Mouse (Mus musculus): Measurements from ENCODE around the gene Ipo13. TPM values are rescaled to one million over a fixed set of nuclear protein-coding genes. Genes with fewer than 3 reads are reported as not detected.

Gene Ipo13
- polyA plus RNA-seq (2012; ENCODE audit: insufficient read depth, low replicate concordance): 7.4 and 13.2 TPM in 2 replicates

- TF ChIP-seq FLI1 (IDR thresholded peaks at IDR 0.05; ENCODE audit: low read length) (no peak), GATA1 (IDR thresholded peaks at IDR 0.05; ENCODE audit: borderline replicate concordance, low read length) (no peak)
Measured at GRCm38 (mm10) chr4:117914591-117915442, at the start of gene Ipo13. Gene Ipo13 (minus strand): TSS chr4:117914999.

GRCm38 (mm10) chr4:117957492-117957891 is 42.7 kb upstream of the Ipo13 start:
- peaks cover 77% of the 10 kb centered on the region for H3K36me3 ChIP-seq (replicated peaks; ENCODE audit: low read length)

More at GRCm38 (mm10) chr4:117914591-117915442, at the start of gene Ipo13:
- Histone ChIP-seq H3K9me3 (no peaks in the 10 kb centered on the region), H3K4me1 (peaks cover 79% of the 10 kb centered on the region), H3K36me3 (replicated peaks; ENCODE audit: low read length) (peaks cover 29% of the 10 kb centered on the region), H3K4me3 (replicated peaks) (peak within 1 kb of the TSS; percentile 98), H3K27me3 (replicated peaks) (no peaks in the 10 kb centered on the region)

GRCm38 (mm10) chr4:117947493-117947892 is 32.7 kb upstream of the Ipo13 start:
- peaks cover 12% of the 10 kb centered on the region for H3K9me3 ChIP-seq
- H3K4me1 ChIP-seq: peaks cover 19% of the 10 kb centered on the region
- peaks cover 27% of the 10 kb centered on the region for H3K36me3 ChIP-seq (replicated peaks; ENCODE audit: low read length)
- no peak overlapping the region for H3K4me3 ChIP-seq (replicated peaks)
- H3K27me3 ChIP-seq (replicated peaks): peaks cover 6% of the 10 kb centered on the region
- no peak for TF ChIP-seq GATA1 (IDR thresholded peaks at IDR 0.05; ENCODE audit: borderline replicate concordance, low read length)
- TF ChIP-seq FLI1 (IDR thresholded peaks at IDR 0.05; ENCODE audit: low read length): no peak

More at GRCm38 (mm10) chr4:117957492-117957891, 42.7 kb upstream of the Ipo13 start:
- no peaks in the 10 kb centered on the region for H3K27me3 ChIP-seq (replicated peaks)
- TF ChIP-seq FLI1 (IDR thresholded peaks at IDR 0.05; ENCODE audit: low read length): no peak
- no peak for TF ChIP-seq GATA1 (IDR thresholded peaks at IDR 0.05; ENCODE audit: borderline replicate concordance, low read length)
- H3K4me3 ChIP-seq (replicated peaks): no peak overlapping the region
- H3K4me1 ChIP-seq: peaks cover 18% of the 10 kb centered on the region
- H3K9me3 ChIP-seq: peaks cover 7% of the 10 kb centered on the region; the same call in 1 of the 2 replicates

GRCm38 (mm10) chr4:117946639-117947305 is 32.0 kb upstream of the Ipo13 start:
- Histone ChIP-seq H3K36me3 (replicated peaks; ENCODE audit: low read length) (peaks cover 20% of the 10 kb centered on the region), H3K27me3 (replicated peaks) (peaks cover 6% of the 10 kb centered on the region), H3K4me3 (replicated peaks) (no peak overlapping the region)

GRCm38 (mm10) chr4:117943317-117943716 is 28.5 kb upstream of the Ipo13 start:
- H3K36me3 ChIP-seq (replicated peaks; ENCODE audit: low read length): peaks cover 20% of the 10 kb centered on the region
- no peaks in the 10 kb centered on the region; the same call in 1 of the 2 replicates for H3K4me1 ChIP-seq
- no peak overlapping the region for H3K4me3 ChIP-seq (replicated peaks)
- TF ChIP-seq GATA1 (IDR thresholded peaks at IDR 0.05; ENCODE audit: borderline replicate concordance, low read length): no peak
- TF ChIP-seq FLI1 (IDR thresholded peaks at IDR 0.05; ENCODE audit: low read length): no peak
- H3K9me3 ChIP-seq: no peaks in the 10 kb centered on the region
- peaks cover 6% of the 10 kb centered on the region for H3K27me3 ChIP-seq (replicated peaks)

More at GRCm38 (mm10) chr4:117946639-117947305, 32.0 kb upstream of the Ipo13 start:
- no peak for TF ChIP-seq FLI1 (IDR thresholded peaks at IDR 0.05; ENCODE audit: low read length)
- no peak for TF ChIP-seq GATA1 (IDR thresholded peaks at IDR 0.05; ENCODE audit: borderline replicate concordance, low read length)
- Histone ChIP-seq H3K9me3 (peaks cover 5% of the 10 kb centered on the region), H3K4me1 (peaks cover 11% of the 10 kb centered on the region)

GRCm38 (mm10) chr4:117936964-117937363 is 22.2 kb upstream of the Ipo13 start:
- Histone ChIP-seq H3K4me3 (replicated peaks) (no peak overlapping the region), H3K9me3 (no peaks in the 10 kb centered on the region), H3K27me3 (replicated peaks) (peaks cover 4% of the 10 kb centered on the region), H3K36me3 (replicated peaks; ENCODE audit: low read length) (peaks cover 29% of the 10 kb centered on the region), H3K4me1 (no peaks in the 10 kb centered on the region; the same call in 1 of the 2 replicates)
- TF ChIP-seq FLI1 (IDR thresholded peaks at IDR 0.05; ENCODE audit: low read length): no peak
- no peak for TF ChIP-seq GATA1 (IDR thresholded peaks at IDR 0.05; ENCODE audit: borderline replicate concordance, low read length)

GRCm38 (mm10) chr4:117934081-117934480 is 19.3 kb upstream of the Ipo13 start:
- no peak for TF ChIP-seq FLI1 (IDR thresholded peaks at IDR 0.05; ENCODE audit: low read length)
- TF ChIP-seq GATA1 (IDR thresholded peaks at IDR 0.05; ENCODE audit: borderline replicate concordance, low read length): no peak
- peaks cover 13% of the 10 kb centered on the region for H3K4me1 ChIP-seq

GRCm38 (mm10) chr4:117933248-117933647 is 18.4 kb upstream of the Ipo13 start:
- TF ChIP-seq GATA1 (IDR thresholded peaks at IDR 0.05; ENCODE audit: borderline replicate concordance, low read length) (no peak), FLI1 (IDR thresholded peaks at IDR 0.05; ENCODE audit: low read length) (no peak)
- H3K36me3 ChIP-seq (replicated peaks; ENCODE audit: low read length): peaks cover 13% of the 10 kb centered on the region
- no peak overlapping the region for H3K4me3 ChIP-seq (replicated peaks)
- H3K4me1 ChIP-seq: peaks cover 21% of the 10 kb centered on the region
- H3K27me3 ChIP-seq (replicated peaks): peaks cover 31% of the 10 kb centered on the region
- H3K9me3 ChIP-seq: peaks cover 11% of the 10 kb centered on the region

More at GRCm38 (mm10) chr4:117934081-117934480, 19.3 kb upstream of the Ipo13 start:
- peaks cover 13% of the 10 kb centered on the region for H3K36me3 ChIP-seq (replicated peaks; ENCODE audit: low read length)
- H3K9me3 ChIP-seq: peaks cover 11% of the 10 kb centered on the region
- no peak overlapping the region for H3K4me3 ChIP-seq (replicated peaks)
- peaks cover 23% of the 10 kb centered on the region for H3K27me3 ChIP-seq (replicated peaks)

GRCm38 (mm10) chr4:117929391-117929881 is 14.6 kb upstream of the Ipo13 start, which contains the start of gene Artn:
Gene Artn (minus strand): TSS chr4:117929763.
- H3K4me1 ChIP-seq: peaks cover 56% of the 10 kb centered on the region
- peaks cover 14% of the 10 kb centered on the region for H3K9me3 ChIP-seq
- peaks cover 9% of the 10 kb centered on the region for H3K36me3 ChIP-seq (replicated peaks; ENCODE audit: low read length)
- H3K4me3 ChIP-seq (replicated peaks): peak within 1 kb of the TSS; percentile 83
- TF ChIP-seq GATA1 (IDR thresholded peaks at IDR 0.05; ENCODE audit: borderline replicate concordance, low read length): no peak
- TF ChIP-seq FLI1 (IDR thresholded peaks at IDR 0.05; ENCODE audit: low read length): no peak
- H3K27me3 ChIP-seq (replicated peaks): peaks cover 62% of the 10 kb centered on the region
